Mouse (Mus musculus) layer of hippocampus, postnatal 10 days (tissue): ENCODE data around the gene Olfr180. TPM values are rescaled to one million over a fixed set of nuclear protein-coding genes. Genes with fewer than 3 reads are reported as not detected.

Experiments
- DNase-seq, 2 experiments: peaks; one replicate each; pipeline ENCODE4 v3.0.0; 2021; ENCODE audit warnings: low spot score in 2 of 2
- long read RNA-seq: library from polyadenylated mRNA; stranded (forward); transcript quantifications from one replicate; pipeline ENCODE4 v2.0.0, GENCODE M21; 2023
- total RNA-seq, 2 experiments: library from RNA; stranded (reverse); gene quantifications; 2 replicates each; pipeline ENCODE4 v1.2.3; 2021

The Olfr180 gene
- total RNA-seq = not detected
- long read RNA-seq = 0 reads

DNA sequence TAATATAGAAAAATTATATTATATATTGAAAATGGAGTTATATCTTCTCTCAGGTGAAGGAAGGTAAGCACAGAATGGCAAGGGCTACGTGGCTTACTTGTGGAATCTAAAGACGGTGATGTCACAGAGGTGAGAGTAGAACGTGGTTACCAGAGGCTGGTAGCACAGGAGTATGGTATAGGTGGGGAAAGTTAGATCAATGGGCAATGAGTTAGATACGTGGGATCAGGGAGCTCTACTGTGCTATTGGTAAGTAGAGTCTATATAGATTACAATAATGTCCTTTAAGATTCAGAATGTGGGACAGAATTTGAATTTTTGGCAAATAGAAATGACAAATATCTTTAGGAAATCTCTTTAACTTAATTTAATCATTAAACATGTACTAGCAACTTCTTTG is at the start of gene Olfr180:
Gene Olfr180 (minus strand): TSS at position 101 of the 400 bp plus-strand sequence.
- no peak for DNase-seq

DNA sequence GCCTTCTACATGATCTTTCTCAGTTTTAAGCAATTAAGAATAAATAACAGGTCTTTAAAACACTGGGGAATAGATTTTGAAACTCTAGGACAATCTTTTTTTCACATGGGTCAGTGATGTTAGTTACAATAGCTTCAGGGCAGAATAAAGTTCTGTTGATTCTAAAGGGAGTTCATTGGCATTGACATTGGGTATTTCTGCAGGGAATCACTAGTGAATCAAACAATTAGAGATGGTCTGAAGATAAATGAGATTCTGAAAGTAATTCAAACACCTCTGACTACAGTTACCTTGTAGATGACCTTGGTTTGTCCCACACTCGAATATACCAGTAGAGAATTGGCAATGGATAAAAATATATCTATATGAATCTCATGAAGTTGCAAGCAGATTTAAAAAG is 537 bp downstream of the Olfr180 start, which contains the start of gene Olfr181:
Gene Olfr181 (minus strand): TSS at position 101 of the 400 bp plus-strand sequence.
- DNase-seq = no peak

DNA sequence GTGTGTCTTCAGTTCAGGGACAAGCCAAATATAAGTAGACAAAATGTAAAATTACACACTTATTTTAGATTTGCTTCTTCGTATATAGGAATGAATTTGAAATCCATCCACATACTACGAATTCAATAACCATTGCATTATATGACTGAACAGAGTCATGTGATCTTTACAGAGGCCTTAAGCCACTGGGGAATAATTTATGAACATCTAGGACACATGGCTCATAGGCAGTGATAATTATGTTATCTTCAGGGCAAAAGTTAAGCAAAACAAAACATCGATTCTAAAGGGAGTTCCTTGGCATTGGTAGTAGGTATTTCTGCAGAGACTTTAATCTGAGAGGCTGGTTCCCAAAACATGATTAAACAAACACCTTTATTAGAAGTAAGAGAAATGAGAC is 37.2 kb downstream of the Olfr180 start, which contains the start of gene Olfr178:
Gene Olfr178 (minus strand): TSS at position 101 of the 400 bp plus-strand sequence.
- no peak for DNase-seq

DNA sequence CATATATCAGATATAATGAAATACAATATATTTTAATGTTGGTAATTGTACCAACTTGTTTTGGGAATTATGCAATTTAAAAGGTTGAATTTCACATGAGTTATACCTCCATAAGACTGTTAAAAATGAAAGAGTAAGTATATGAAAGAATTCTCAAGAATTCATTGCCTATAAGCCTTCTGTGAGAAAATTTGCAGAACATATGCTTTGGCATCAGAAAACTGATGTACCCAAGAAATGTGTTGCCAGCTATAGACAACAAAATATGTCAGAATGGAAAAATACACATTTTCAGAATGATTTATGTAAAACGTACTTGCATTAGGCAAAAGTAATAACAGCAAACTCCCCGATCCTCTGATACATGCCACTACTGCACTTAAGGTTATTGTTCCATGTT is 44.8 kb downstream of the Olfr180 start:
- no peak for DNase-seq

DNA sequence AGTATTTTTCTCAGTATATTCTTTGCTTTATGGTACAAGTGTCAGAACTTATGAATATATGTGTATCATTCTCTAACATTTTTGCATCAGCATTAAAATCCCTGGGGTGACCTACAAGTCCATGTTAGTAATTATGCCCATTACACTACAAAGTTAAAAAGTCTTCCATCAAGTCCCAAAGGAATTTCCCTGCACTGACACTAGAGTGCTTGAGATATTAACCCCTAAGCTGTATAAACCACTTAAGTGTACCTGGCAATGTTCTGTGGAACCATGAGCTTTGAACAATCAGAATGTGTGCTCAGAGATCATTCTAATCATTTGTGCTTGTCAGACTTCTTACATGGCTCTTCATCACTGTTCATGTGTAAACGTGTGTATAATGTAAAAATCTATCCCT is 54.5 kb downstream of the Olfr180 start, which contains the start of gene Olfr177:
Gene Olfr177 (minus strand): TSS at position 101 of the 400 bp plus-strand sequence.
- DNase-seq = no peak

Other genes starting within 250 kb of the Olfr180 start
- gene Gpr15, start 210.3 kb downstream of the Olfr180 start, total RNA-seq = not detected
- gene Cldnd1, start 201.5 kb downstream of the Olfr180 start, total RNA-seq = 100 to 1,000 TPM in 1 of 2 experiments, 10 to 100 TPM in 1; 91.4 to 112 TPM
- not detected for gene Olfr172, start 166.2 kb downstream of the Olfr180 start, total RNA-seq
- gene Olfr173, start 129.1 kb downstream of the Olfr180 start, total RNA-seq = not detected
- not detected for gene Olfr175-ps1, start 102.6 kb downstream of the Olfr180 start, total RNA-seq
- gene Olfr177, start 54.6 kb downstream of the Olfr180 start, total RNA-seq = not detected
- not detected for gene Olfr178, start 37.3 kb downstream of the Olfr180 start, total RNA-seq
- not detected for gene Olfr181, start 637 bp downstream of the Olfr180 start, total RNA-seq
- not detected for gene Olfr183, start 66.0 kb upstream of the Olfr180 start, total RNA-seq
- gene Olfr186, start 100.9 kb upstream of the Olfr180 start, total RNA-seq = not detected
- not detected for gene Olfr187, start 110.4 kb upstream of the Olfr180 start, total RNA-seq
- gene Olfr190, start 148.6 kb upstream of the Olfr180 start, total RNA-seq = not detected
- not detected for gene Olfr191, start 160.4 kb upstream of the Olfr180 start, total RNA-seq
- not detected for gene Olfr193, start 182.5 kb upstream of the Olfr180 start, total RNA-seq
- gene Olfr194, start 191.7 kb upstream of the Olfr180 start, total RNA-seq = not detected
- gene Olfr195, start 217.7 kb upstream of the Olfr180 start, total RNA-seq = not detected
- not detected for gene Olfr196, start 241.1 kb upstream of the Olfr180 start, total RNA-seq